Mouse (Mus musculus) MEL (cell line): ENCODE measurements at regions not wholly inside any gene's neighbourhood (a gene's known extent, or its start where the extent isn't known, plus 50 kb on each side); places are given as distances from the start of the nearest gene placed in this dataset.

Experiments
- DNase-seq: peaks from one replicate; pipeline ENCODE4 v3.0.0; 2011; ENCODE audit warnings: low read depth, low spot score
- H3K27ac ChIP-seq: 2 replicates; pipeline ENCODE4 v1.5.1; 2012; ENCODE audit warnings: low read depth, mild to moderate bottlenecking, control low read depth, low read length, moderate library complexity; ENCODE audit not compliant: control insufficient read depth
- H3K27me3 ChIP-seq, 2 experiments: fragments of 150-350 bp in 1 of 2; sonication (generic) in 1 of 2; 2 replicates each; pipeline ENCODE4 v1.6.1; 2012; ENCODE audit warnings: low read length in 2 of 2, mild to moderate bottlenecking in 2 of 2, improper control_type of control experiment in 1 of 2, moderate library complexity in 1 of 2; ENCODE audit not compliant: insufficient read depth in 2 of 2, control insufficient read depth in 1 of 2
- H3K36me3 ChIP-seq, 2 experiments: 2 replicates each; pipeline ENCODE4 v1.6.1; 2012 to 2014; ENCODE audit warnings: low read length in 2 of 2, improper control_type of control experiment in 1 of 2, inconsistent platforms in 1 of 2, mild to moderate bottlenecking in 1 of 2; ENCODE audit not compliant: insufficient read depth in 2 of 2, control insufficient read depth in 1 of 2
- H3K4me1 ChIP-seq, 2 experiments: fragments of 150-350 bp in 1 of 2; sonication (generic) in 1 of 2; 2 replicates each; pipeline ENCODE4 v1.6.1; 2012; ENCODE audit warnings: low read length in 2 of 2, improper control_type of control experiment in 1 of 2, mild to moderate bottlenecking in 1 of 2; ENCODE audit not compliant: insufficient read depth in 2 of 2, control insufficient read depth in 1 of 2
- H3K4me3 ChIP-seq, 2 experiments: fragments of 150-350 bp in 1 of 2; sonication (generic) in 1 of 2; 2 replicates each; pipeline ENCODE4 v1.5.1; 2012; ENCODE audit warnings: low read depth in 2 of 2, low read length in 2 of 2, mild to moderate bottlenecking in 2 of 2, moderate library complexity in 2 of 2, control low read depth in 1 of 2, improper control_type of control experiment in 1 of 2; ENCODE audit not compliant: control insufficient read depth in 1 of 2, insufficient read depth in 1 of 2
- H3K79me2 ChIP-seq: 2 replicates; pipeline ENCODE4 v1.6.1; 2012; ENCODE audit warnings: mild to moderate bottlenecking, low read length, moderate library complexity; ENCODE audit not compliant: control insufficient read depth, poor library complexity, insufficient read depth
- H3K9ac ChIP-seq: 2 replicates; pipeline ENCODE4 v1.6.1; 2012; ENCODE audit warnings: low read depth, mild to moderate bottlenecking, control low read depth, low read length, moderate library complexity; ENCODE audit not compliant: control insufficient read depth, poor library complexity, severe bottlenecking
- H3K9me3 ChIP-seq: fragments of 150-350 bp; sonication (generic); replicated peaks from 2 replicates; pipeline ENCODE4 v1.6.1; 2012; ENCODE audit warnings: mild to moderate bottlenecking, low read length, improper control_type of control experiment, moderate library complexity; ENCODE audit not compliant: insufficient read depth
- CHD2 ChIP-seq: IDR thresholded peaks from 2 replicates; pipeline ENCODE4 v1.6.1; 2011; ENCODE audit warnings: low read length, improper control_type of control experiment
- CTCF ChIP-seq, 3 experiments: IDR thresholded peaks in 2 of 3; conservative IDR thresholded peaks in 1 of 3; 2 replicates each; pipeline ENCODE4 v1.5.1; 2011 to 2012; ENCODE audit warnings: low read length in 3 of 3, low read depth in 2 of 3, mild to moderate bottlenecking in 2 of 3, improper control_type of control experiment in 1 of 3, inconsistent platforms in 1 of 3, mixed read lengths in 1 of 3, moderate library complexity in 1 of 3; ENCODE audit not compliant: control insufficient read depth in 1 of 3, insufficient read depth in 1 of 3, poor library complexity in 1 of 3, severe bottlenecking in 1 of 3
- ETS1 ChIP-seq: IDR thresholded peaks from 2 replicates; pipeline ENCODE4 v1.6.1; 2012; ENCODE audit warnings: low read depth, mild to moderate bottlenecking, inconsistent platforms, low read length, improper control_type of control experiment, moderate library complexity
- GABPA ChIP-seq: IDR thresholded peaks from 2 replicates; pipeline ENCODE4 v1.6.1; 2012; ENCODE audit warnings: low read depth, mild to moderate bottlenecking, inconsistent platforms, low read length, improper control_type of control experiment, moderate library complexity
- JUND ChIP-seq: IDR thresholded peaks from 2 replicates; pipeline ENCODE4 v1.6.1; 2011; ENCODE audit warnings: low read depth, mild to moderate bottlenecking, improper control_type of control experiment, low read length
- KAT2A ChIP-seq: conservative IDR thresholded peaks from 2 replicates; pipeline ENCODE4 v1.6.1; 2012; ENCODE audit warnings: low read depth, low read length, improper control_type of control experiment, inconsistent platforms
- MAZ ChIP-seq: IDR thresholded peaks from 2 replicates; pipeline ENCODE4 v1.6.1; 2012; ENCODE audit warnings: low read depth, mild to moderate bottlenecking, inconsistent platforms, low read length, improper control_type of control experiment
- MEF2A ChIP-seq: IDR thresholded peaks from 2 replicates; pipeline ENCODE4 v1.6.1; 2014; ENCODE audit warnings: low read depth, mild to moderate bottlenecking, inconsistent platforms, low read length, improper control_type of control experiment; ENCODE audit not compliant: poor library complexity, insufficient replicate concordance, severe bottlenecking; ENCODE audit errors: extremely low read depth
- MXI1 ChIP-seq: IDR thresholded peaks from 2 replicates; pipeline ENCODE4 v1.6.1; 2011; ENCODE audit warnings: mild to moderate bottlenecking, low read depth, low read length, improper control_type of control experiment
- MYB ChIP-seq: IDR thresholded peaks from 2 replicates; pipeline ENCODE4 v1.6.1; 2011; ENCODE audit warnings: mild to moderate bottlenecking, low read depth, low read length, improper control_type of control experiment
- MYC ChIP-seq: IDR thresholded peaks from 2 replicates; pipeline ENCODE4 v1.6.1; 2011; ENCODE audit warnings: low read depth, mild to moderate bottlenecking, low read length, improper control_type of control experiment, moderate library complexity
- POLR2A ChIP-seq, 2 experiments: IDR thresholded peaks; 2 replicates each; pipeline ENCODE4 v1.6.1; 2011 to 2012; ENCODE audit warnings: low read length in 2 of 2, mild to moderate bottlenecking in 2 of 2, control low read depth in 1 of 2, improper control_type of control experiment in 1 of 2, low read depth in 1 of 2, moderate library complexity in 1 of 2; ENCODE audit not compliant: control insufficient read depth in 1 of 2, insufficient read depth in 1 of 2, poor library complexity in 1 of 2
- RAD21 ChIP-seq: IDR thresholded peaks from 2 replicates; pipeline ENCODE4 v1.6.1; 2011; ENCODE audit warnings: mild to moderate bottlenecking, low read depth, low read length, improper control_type of control experiment
- SIN3A ChIP-seq: IDR thresholded peaks from 2 replicates; pipeline ENCODE4 v1.6.1; 2012; ENCODE audit warnings: low read length, improper control_type of control experiment, inconsistent platforms
- SMC3 ChIP-seq: IDR thresholded peaks from 2 replicates; pipeline ENCODE4 v1.6.1; 2011; ENCODE audit warnings: low read depth, low read length, improper control_type of control experiment
- TBP ChIP-seq: IDR thresholded peaks from 2 replicates; pipeline ENCODE4 v1.8.0; 2011; ENCODE audit warnings: low read depth, low read length, improper control_type of control experiment
- UBTF ChIP-seq: IDR thresholded peaks from 2 replicates; pipeline ENCODE4 v1.6.1; 2012; ENCODE audit warnings: low read depth, mild to moderate bottlenecking, inconsistent platforms, low read length, improper control_type of control experiment, moderate library complexity, borderline replicate concordance; ENCODE audit not compliant: insufficient read depth
- ZC3H11A ChIP-seq: IDR thresholded peaks from 2 replicates; pipeline ENCODE4 v1.6.1; 2012; ENCODE audit warnings: low read depth, mild to moderate bottlenecking, inconsistent platforms, low read length, improper control_type of control experiment
- ZKSCAN1 ChIP-seq: IDR thresholded peaks from 2 replicates; pipeline ENCODE4 v1.6.1; 2012; ENCODE audit warnings: low read depth, mild to moderate bottlenecking, inconsistent platforms, low read length, improper control_type of control experiment, moderate library complexity

DNA sequence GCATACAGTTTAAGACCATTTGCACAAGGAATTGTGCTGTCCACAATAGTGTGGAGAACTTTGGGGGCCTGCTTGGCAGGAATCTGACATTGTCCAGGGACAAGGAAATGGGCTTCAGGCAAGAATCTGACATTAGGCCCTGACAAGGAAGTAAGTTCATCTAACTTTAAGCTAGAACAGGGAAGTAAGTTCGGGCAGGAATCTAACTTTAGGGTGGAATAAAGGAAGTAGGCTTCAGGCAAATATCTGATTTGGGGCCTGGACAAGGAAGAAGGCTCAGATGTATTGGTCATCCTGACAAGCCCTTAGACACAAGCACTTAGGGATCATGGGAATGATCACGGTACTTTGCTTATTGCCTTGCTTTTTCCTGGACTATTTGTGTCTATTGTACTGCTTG lies 230.9 kb upstream of the Crim1 start:
- DNase-seq, result peak; percentile 5
- no peaks in the 10 kb centered on the region for H3K9me3 ChIP-seq
- H3K4me1 ChIP-seq, result no peaks in the 10 kb centered on the region
- H3K4me3 ChIP-seq, result no peak overlapping the region
- no peak overlapping the region for H3K27ac ChIP-seq
- no peaks in the 10 kb centered on the region for H3K79me2 ChIP-seq
- no peak overlapping the region for H3K9ac ChIP-seq
- no peaks in the 10 kb centered on the region for H3K27me3 ChIP-seq
- no peaks in the 10 kb centered on the region for H3K36me3 ChIP-seq
- TF ChIP-seq MYC (no peak), CHD2 (no peak), UBTF (no peak), TBP (no peak), MXI1 (no peak), ZKSCAN1 (no peak), SIN3A (no peak), CTCF (IDR thresholded peaks at IDR 0.05 in 2 of 3, conservative IDR thresholded peaks at IDR 0.05 in 1 of 3; ENCODE audit: control insufficient read depth in 1 of 3, insufficient read depth in 1 of 3, low read depth in 2 of 3, low read length in 3 of 3, poor library complexity in 1 of 3, severe bottlenecking in 1 of 3) (no peak), KAT2A (no peak), MEF2A (no peak), MYB (no peak), ZC3H11A (no peak), SMC3 (no peak), POLR2A (IDR thresholded peaks at IDR 0.05; ENCODE audit: control insufficient read depth in 1 of 2, insufficient read depth in 1 of 2, low read depth in 1 of 2, low read length in 2 of 2, poor library complexity in 1 of 2) (no peak), GABPA (no peak), RAD21 (no peak), JUND (no peak), ETS1 (no peak), MAZ (no peak)
